Mouse (Mus musculus): ENCODE measurements around the gene 1700031F05Rik.
"Not testable (repeated sequence)": the region's sequence is repeated elsewhere in the genome, so short reads cannot be mapped to it uniquely, and the experiment has no call there.

GRCm38 (mm10) chrX:102914823-102915222 lies 47.1 kb upstream of the 1700031F05Rik start:
- not testable (repeated sequence) for TF ChIP-seq CTCF, EP300 (IDR thresholded peaks at IDR 0.05; ENCODE audit: low read depth)

Measured in liver, embryonic 14.5 days (tissue).